In the genomic region with DNA sequence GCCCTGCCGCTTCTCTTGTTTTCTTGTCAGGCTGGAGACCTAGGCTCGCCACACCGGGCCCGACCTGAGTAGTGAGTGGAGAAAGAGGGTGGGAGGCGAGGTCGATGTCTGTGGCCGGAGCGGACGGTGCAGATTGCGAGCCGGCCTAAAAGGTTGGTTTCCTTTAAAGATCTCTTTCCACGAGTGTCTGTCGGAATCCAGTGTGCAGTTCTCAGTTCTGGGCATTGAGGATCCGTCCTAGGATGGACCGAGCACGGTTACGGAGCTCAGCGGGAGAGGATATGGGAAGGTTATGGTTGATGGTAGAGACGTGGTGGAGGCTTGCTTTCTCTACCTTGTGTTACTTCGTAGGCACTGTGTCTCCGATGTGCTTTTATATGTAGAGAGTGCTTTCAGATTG, we compare ENCODE assay signal across 7 mouse cellular contexts. TPM values are rescaled to one million over a fixed set of nuclear protein-coding genes. Genes with fewer than 3 reads are reported as not detected.
DNase-seq lines count a peak whose midpoint lies in the region; ATAC-seq and TF ChIP-seq lines count a peak whose summit lies in the region.

No protein-coding gene starts in this region.

- H3K27ac ChIP-seq in lung, postnatal 0 days (ENCODE audit: low read length): peak overlapping the region; percentile 93
- peak overlapping the region; percentile 90 for H3K27ac ChIP-seq in limb, embryonic 14.5 days (replicated peaks; ENCODE audit: low read depth, low read length)
- peak overlapping the region; percentile 92 for H3K27ac ChIP-seq in stomach, embryonic 14.5 days (ENCODE audit: low read length)

- H3K9me3 ChIP-seq in lung, postnatal 0 days (ENCODE audit: low read length): no peaks in the 10 kb centered on the region
- H3K9me3 ChIP-seq in erythroblast, embryonic 14.5 days (ENCODE audit: control insufficient read depth, low read length): no peaks in the 10 kb centered on the region
- no peaks in the 10 kb centered on the region for H3K9me3 ChIP-seq in limb, embryonic 14.5 days (ENCODE audit: control insufficient read depth, low read length)
- no peaks in the 10 kb centered on the region for H3K9me3 ChIP-seq in stomach, embryonic 14.5 days (ENCODE audit: control insufficient read depth, low read depth, low read length)

- H3K27me3 ChIP-seq in lung, postnatal 0 days (replicated peaks; ENCODE audit: insufficient read depth, low read length): no peaks in the 10 kb centered on the region
- H3K27me3 ChIP-seq in erythroblast, embryonic 14.5 days (ENCODE audit: control insufficient read depth): no peaks in the 10 kb centered on the region
- H3K27me3 ChIP-seq in limb, embryonic 14.5 days (ENCODE audit: control insufficient read depth, insufficient read depth, low read length): no peaks in the 10 kb centered on the region
- no peaks in the 10 kb centered on the region for H3K27me3 ChIP-seq in stomach, embryonic 14.5 days (ENCODE audit: control insufficient read depth, insufficient read depth, low read length)

- ATAC-seq in lung, postnatal 0 days: no peak
- ATAC-seq in limb, embryonic 14.5 days (ENCODE audit: low FRiP score, low read depth): no peak
- no peak for ATAC-seq in stomach, embryonic 14.5 days (ENCODE audit: insufficient number of reproducible peaks, insufficient read depth, low FRiP score, low read depth)

- H3K36me3 ChIP-seq in lung, postnatal 0 days (ENCODE audit: insufficient read depth, low read length): no peaks in the 10 kb centered on the region; the same call in 1 of the 2 replicates
- peaks cover 75% of the 10 kb centered on the region for H3K36me3 ChIP-seq in erythroblast, embryonic 14.5 days (ENCODE audit: control insufficient read depth)
- H3K36me3 ChIP-seq in limb, embryonic 14.5 days (ENCODE audit: control insufficient read depth, insufficient read depth, low read length): peaks cover 56% of the 10 kb centered on the region
- H3K36me3 ChIP-seq in stomach, embryonic 14.5 days (ENCODE audit: control insufficient read depth, insufficient read depth, low read length): peaks cover 39% of the 10 kb centered on the region

- peak overlapping the region; percentile 96 for H3K9ac ChIP-seq in lung, postnatal 0 days (replicated peaks; ENCODE audit: low read depth)
- peak overlapping the region; percentile 93 for H3K9ac ChIP-seq in limb, embryonic 14.5 days (ENCODE audit: low read depth, low read length, severe bottlenecking)
- peak overlapping the region; percentile 95 for H3K9ac ChIP-seq in stomach, embryonic 14.5 days (replicated peaks; ENCODE audit: low read depth, low read length)

- no peak for TF ChIP-seq POLR2A in limb, embryonic 14.5 days (IDR thresholded peaks at IDR 0.05; ENCODE audit: borderline replicate concordance, extremely low read depth, insufficient read depth, insufficient read length)

- H3K4me1 ChIP-seq in lung, postnatal 0 days (ENCODE audit: insufficient read depth, low read depth, low read length): peaks cover 9% of the 10 kb centered on the region; the same call in 1 of the 2 replicates
- H3K4me1 ChIP-seq in erythroblast, embryonic 14.5 days (ENCODE audit: control insufficient read depth): peaks cover 49% of the 10 kb centered on the region
- peaks cover 11% of the 10 kb centered on the region for H3K4me1 ChIP-seq in limb, embryonic 14.5 days (ENCODE audit: control insufficient read depth, insufficient read depth, low read length)
- peaks cover 17% of the 10 kb centered on the region for H3K4me1 ChIP-seq in stomach, embryonic 14.5 days (ENCODE audit: control insufficient read depth, insufficient read depth, low read length)

- TF ChIP-seq EP300 in lung, postnatal 0 days (IDR thresholded peaks at IDR 0.05): no peak

- DNase-seq in lung, postnatal 0 days (ENCODE audit: low spot score): no peak
- DNase-seq in lung, postnatal 10 days: no peak
- no peak for DNase-seq in limb, embryonic 14.5 days (ENCODE audit: low spot score)
- no peak for DNase-seq in cerebellum, postnatal 14 days
- no peak for DNase-seq in urinary bladder, adult 2 months (ENCODE audit: low spot score)

- WGBS in lung, postnatal 0 days: under 1% methylated on average over 21 of the region's 21 CpGs
- WGBS in limb, embryonic 14.5 days: under 1% methylated on average over 21 of the region's 21 CpGs
- WGBS in stomach, embryonic 14.5 days: 0% methylated on average over 21 of the region's 21 CpGs

- peak overlapping the region; percentile 86 for H3K4me2 ChIP-seq in lung, postnatal 0 days (replicated peaks; ENCODE audit: low read depth, low read length)
- peak overlapping the region; percentile 82 for H3K4me2 ChIP-seq in limb, embryonic 14.5 days (replicated peaks; ENCODE audit: low read depth, low read length, severe bottlenecking)
- H3K4me2 ChIP-seq in stomach, embryonic 14.5 days (replicated peaks; ENCODE audit: low read depth, low read length): peak overlapping the region; percentile 97

- no peak for TF ChIP-seq CTCF in lung, postnatal 0 days (IDR thresholded peaks at IDR 0.05)

- peak overlapping the region; percentile 77 for H3K4me3 ChIP-seq in lung, postnatal 0 days (ENCODE audit: low read depth, low read length)
- peak overlapping the region; percentile 99 for H3K4me3 ChIP-seq in erythroblast, embryonic 14.5 days (replicated peaks)
- H3K4me3 ChIP-seq in limb, embryonic 14.5 days (replicated peaks; ENCODE audit: low read length): peak overlapping the region; percentile 93
- peak overlapping the region; percentile 97 for H3K4me3 ChIP-seq in stomach, embryonic 14.5 days (ENCODE audit: low read depth, low read length)

RNA-seq across cellular contexts. Expression of gene Rnps1, which starts 0.6 kb away (rescaled TPM):
- polyA plus RNA-seq in lung, postnatal 0 days (2015; fragmentation: Nextera tagmentation; extraction: Ambion mirVana): 99.6 and 109 TPM in 2 replicates
- 18.1 and 24.0 TPM in 2 replicates for polyA plus RNA-seq in erythroblast, embryonic 14.5 days (2012)
- polyA plus RNA-seq in limb, embryonic 14.5 days (2012; rRNA removed): 333 and 363 TPM in 2 replicates
- 236 and 254 TPM in 2 replicates for polyA plus RNA-seq in limb, embryonic 14.5 days (2014; fragmentation: Nextera tagmentation; extraction: Ambion mirVana)
- polyA plus RNA-seq in stomach, embryonic 14.5 days (2014; fragmentation: Nextera tagmentation; extraction: Ambion mirVana): 254 and 265 TPM in 2 replicates
- 119 and 134 TPM in 2 replicates for polyA plus RNA-seq in urinary bladder, adult 2 months (2012; rRNA removed)

RNA-seq across cellular contexts. Expression of gene Eci1, which starts 11.4 kb away (rescaled TPM):
- 81.7 and 92.6 TPM in 2 replicates for polyA plus RNA-seq in lung, postnatal 0 days (2015; fragmentation: Nextera tagmentation; extraction: Ambion mirVana)
- polyA plus RNA-seq in erythroblast, embryonic 14.5 days (2012): 9.3 and 10.6 TPM in 2 replicates
- polyA plus RNA-seq in limb, embryonic 14.5 days (2012; rRNA removed): 48.5 and 51.0 TPM in 2 replicates
- 51.7 and 64.3 TPM in 2 replicates for polyA plus RNA-seq in limb, embryonic 14.5 days (2014; fragmentation: Nextera tagmentation; extraction: Ambion mirVana)
- 98.1 and 112 TPM in 2 replicates for polyA plus RNA-seq in stomach, embryonic 14.5 days (2014; fragmentation: Nextera tagmentation; extraction: Ambion mirVana)
- polyA plus RNA-seq in urinary bladder, adult 2 months (2012; rRNA removed): 116 and 139 TPM in 2 replicates

RNA-seq across cellular contexts. Expression of gene Dnase1l2, which starts 27.9 kb away (rescaled TPM):
- polyA plus RNA-seq in lung, postnatal 0 days (2015; fragmentation: Nextera tagmentation; extraction: Ambion mirVana): 1.1 and 1.4 TPM in 2 replicates
- 0.15 TPM in 1 of 2 replicates, not detected in the other for polyA plus RNA-seq in erythroblast, embryonic 14.5 days (2012)
- polyA plus RNA-seq in limb, embryonic 14.5 days (2012; rRNA removed): 18.0 and 20.7 TPM in 2 replicates
- 3.3 and 3.5 TPM in 2 replicates for polyA plus RNA-seq in limb, embryonic 14.5 days (2014; fragmentation: Nextera tagmentation; extraction: Ambion mirVana)
- 2.6 and 3.1 TPM in 2 replicates for polyA plus RNA-seq in stomach, embryonic 14.5 days (2014; fragmentation: Nextera tagmentation; extraction: Ambion mirVana)
- polyA plus RNA-seq in urinary bladder, adult 2 months (2012; rRNA removed): 47.5 and 62.9 TPM in 2 replicates

RNA-seq across cellular contexts. Expression of gene E4f1, which starts 55.1 kb away (rescaled TPM):
- 15.7 and 17.5 TPM in 2 replicates for polyA plus RNA-seq in lung, postnatal 0 days (2015; fragmentation: Nextera tagmentation; extraction: Ambion mirVana)
- 6.2 and 7.3 TPM in 2 replicates for polyA plus RNA-seq in erythroblast, embryonic 14.5 days (2012)
- 80.6 and 95.0 TPM in 2 replicates for polyA plus RNA-seq in limb, embryonic 14.5 days (2012; rRNA removed)
- polyA plus RNA-seq in limb, embryonic 14.5 days (2014; fragmentation: Nextera tagmentation; extraction: Ambion mirVana): 16.6 and 19.3 TPM in 2 replicates
- polyA plus RNA-seq in stomach, embryonic 14.5 days (2014; fragmentation: Nextera tagmentation; extraction: Ambion mirVana): 25.1 and 28.5 TPM in 2 replicates
- 55.8 and 61.5 TPM in 2 replicates for polyA plus RNA-seq in urinary bladder, adult 2 months (2012; rRNA removed)

RNA-seq across cellular contexts. Expression of gene Pgp, which starts 55.2 kb away (rescaled TPM):
- 40.4 and 42.5 TPM in 2 replicates for polyA plus RNA-seq in lung, postnatal 0 days (2015; fragmentation: Nextera tagmentation; extraction: Ambion mirVana)
- polyA plus RNA-seq in erythroblast, embryonic 14.5 days (2012): 13.0 and 15.1 TPM in 2 replicates
- polyA plus RNA-seq in limb, embryonic 14.5 days (2012; rRNA removed): 37.6 and 49.6 TPM in 2 replicates
- polyA plus RNA-seq in limb, embryonic 14.5 days (2014; fragmentation: Nextera tagmentation; extraction: Ambion mirVana): 52.9 TPM in 2 replicates
- 51.7 and 57.0 TPM in 2 replicates for polyA plus RNA-seq in stomach, embryonic 14.5 days (2014; fragmentation: Nextera tagmentation; extraction: Ambion mirVana)
- polyA plus RNA-seq in urinary bladder, adult 2 months (2012; rRNA removed): 31.8 and 33.5 TPM in 2 replicates
